Mouse (Mus musculus) right cerebral cortex, adult 2 months (tissue): ENCODE results near the gene Cd36.

Source experiments
- DNase-seq, 2 experiments: peaks; one replicate each; pipeline ENCODE4 v3.0.0; 2021 to 2022; ENCODE audit warnings: low spot score in 2 of 2

Cd36 gene

GRCm38 (mm10) chr5:17858399-17858798 lies 30.2 kb downstream of the Cd36 start:
- no peak for DNase-seq

DNA sequence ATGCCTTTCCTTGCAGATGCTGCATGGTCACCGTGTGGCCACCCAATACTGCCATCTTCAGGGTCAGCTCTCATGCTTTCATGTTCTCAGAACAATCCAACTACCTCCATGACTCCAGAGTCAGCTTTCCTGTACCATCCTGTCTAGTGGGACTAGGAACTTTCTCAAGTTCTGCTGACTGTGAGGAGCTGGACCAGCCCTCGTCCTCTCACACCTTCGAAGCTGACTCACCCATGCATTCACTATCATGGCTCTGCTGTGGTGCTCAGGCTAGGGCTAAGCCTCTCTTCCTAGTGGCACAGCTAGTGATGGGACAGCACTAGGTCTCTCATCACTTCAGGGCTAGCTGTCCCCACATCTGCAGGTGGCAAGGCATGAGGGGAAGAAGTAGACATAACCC lies 30.7 kb downstream of the Cd36 start:
- no peak for DNase-seq

DNA sequence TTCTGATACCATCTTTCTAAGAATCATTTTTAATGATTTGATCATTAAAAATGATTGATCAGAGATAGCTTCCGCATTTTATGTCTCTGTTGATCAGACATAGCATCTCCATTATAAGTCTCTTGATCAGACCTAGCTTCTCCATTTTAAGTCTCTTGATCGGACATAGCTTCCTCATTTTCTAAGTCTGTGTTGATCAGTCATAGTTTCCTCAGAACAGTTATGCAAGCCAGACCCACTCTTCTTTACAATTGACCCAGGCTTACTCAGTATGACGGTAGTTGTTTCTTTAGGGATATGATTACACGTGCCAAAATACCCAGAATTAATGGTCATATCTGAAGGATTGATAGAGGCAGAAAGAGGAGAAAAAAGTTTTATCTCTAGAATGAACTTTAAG lies 31.3 kb downstream of the Cd36 start:
- DNase-seq = no peak

DNA sequence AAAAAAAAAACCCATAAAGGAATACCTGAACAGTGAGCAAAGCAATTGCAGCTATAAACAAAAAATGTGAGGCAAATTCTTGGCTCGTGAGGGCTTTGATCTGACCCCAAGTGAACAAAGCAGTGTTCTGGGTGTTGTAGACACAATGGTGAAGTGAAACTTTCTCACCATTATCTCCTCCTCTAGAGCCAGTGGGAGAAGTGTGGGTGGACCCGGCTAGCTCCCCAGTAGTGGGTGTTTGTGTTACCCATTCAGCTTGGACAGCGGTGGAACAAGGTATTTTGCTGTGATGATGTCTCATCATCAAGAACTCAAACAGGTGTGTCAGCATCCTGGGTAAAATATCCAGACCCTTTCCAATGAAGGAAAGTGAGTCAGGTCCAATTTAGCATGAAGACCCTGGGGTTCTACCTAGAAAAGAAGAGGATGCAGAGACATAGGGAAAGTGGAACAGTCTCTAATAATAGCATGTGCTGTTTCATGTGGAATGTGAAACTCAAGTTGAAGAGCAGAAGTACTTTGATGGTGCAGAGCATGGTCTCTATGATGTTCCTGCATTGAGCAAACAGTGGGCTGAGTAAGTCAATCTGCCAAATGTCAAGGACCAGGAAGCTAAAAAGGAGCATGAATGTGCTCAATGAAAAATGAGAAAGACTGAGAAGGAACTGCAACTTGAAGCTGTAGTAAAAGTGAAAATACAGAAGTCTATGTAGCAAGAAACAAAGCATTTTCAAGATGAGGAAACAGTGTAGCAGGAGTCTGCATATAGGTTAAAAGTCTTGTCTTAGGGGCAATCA lies 34.3 kb downstream of the Cd36 start:
- no peak for DNase-seq

DNA sequence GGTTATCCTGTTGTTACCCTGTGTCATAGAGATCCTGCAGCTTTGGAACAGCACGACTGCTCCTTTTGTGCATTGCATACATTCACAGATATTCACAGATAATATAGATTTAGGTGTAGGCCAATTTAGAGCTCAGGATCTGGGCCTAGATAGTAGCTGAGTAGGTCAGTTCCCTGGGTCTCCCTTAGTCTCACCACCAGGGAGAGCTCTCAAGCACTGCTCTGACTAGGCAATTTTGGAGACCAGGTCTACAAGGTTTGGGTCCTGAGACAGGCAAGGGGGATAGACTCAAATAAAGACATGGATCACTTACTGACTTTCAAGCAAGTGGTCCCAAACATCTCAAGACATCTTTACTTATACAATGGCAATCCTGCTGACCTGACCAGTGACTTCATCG lies 38.0 kb downstream of the Cd36 start:
- no peak for DNase-seq

DNA sequence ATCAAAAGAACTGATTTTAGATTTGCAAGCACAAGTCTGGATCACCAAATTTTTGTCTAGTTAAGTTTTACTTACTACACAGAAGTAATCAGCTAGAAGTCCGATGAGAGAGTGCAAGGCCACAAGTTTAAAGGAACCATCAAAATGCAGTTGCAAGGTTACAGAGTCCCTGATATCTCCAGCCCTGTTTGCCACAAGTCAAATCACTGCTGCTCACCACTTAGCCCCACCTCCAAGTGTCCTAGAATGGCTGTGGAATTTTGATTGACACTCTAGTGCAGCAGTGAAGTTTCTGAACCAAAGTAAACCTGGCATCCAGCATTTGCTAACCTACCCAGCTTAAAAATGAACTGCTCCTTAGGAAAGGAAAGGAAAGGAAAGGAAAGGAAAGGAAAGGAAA lies 39.0 kb downstream of the Cd36 start:
- DNase-seq = no peak

GRCm38 (mm10) chr5:17848733-17849132 lies 39.9 kb downstream of the Cd36 start:
- no peak for DNase-seq

DNA sequence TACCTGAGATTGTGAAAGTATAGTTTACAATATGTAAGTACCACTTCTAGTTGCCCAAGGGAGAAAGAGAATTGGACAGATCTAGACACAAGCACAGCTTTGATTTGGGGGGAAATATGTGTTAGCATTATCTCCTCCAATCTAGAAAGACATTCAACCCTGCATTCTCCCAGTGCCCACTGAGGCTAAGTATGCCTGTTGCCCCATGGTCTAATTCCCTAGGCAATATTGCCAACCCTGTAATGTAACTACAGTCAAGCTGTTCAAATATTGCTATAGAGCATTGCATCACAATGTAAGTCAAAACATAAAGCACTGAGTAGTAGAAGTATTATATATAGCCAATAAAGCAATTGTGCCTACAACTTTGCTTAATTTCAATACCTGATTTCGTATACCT lies 40.3 kb downstream of the Cd36 start:
- DNase-seq = no peak

DNA sequence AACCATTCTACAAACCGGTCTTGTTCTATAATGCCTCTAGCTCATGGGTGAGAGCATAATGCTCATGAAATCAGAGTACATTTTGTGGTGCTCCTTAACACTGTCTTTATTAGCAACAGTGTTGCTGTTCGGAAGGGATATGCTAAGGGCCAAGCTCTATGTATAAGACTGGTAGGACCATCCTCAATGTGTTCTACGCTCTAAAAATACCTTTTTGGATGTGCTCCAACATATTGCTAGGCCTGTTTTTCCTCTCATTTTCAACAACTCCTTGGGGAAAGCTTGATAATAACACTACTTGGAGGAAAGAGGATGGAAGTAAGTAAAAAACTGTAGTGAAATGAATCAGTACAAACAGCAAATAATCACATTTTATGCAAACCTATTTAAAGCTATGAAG lies 44.7 kb downstream of the Cd36 start:
- no peak for DNase-seq

GRCm38 (mm10) chr5:17843316-17843715 lies 45.3 kb downstream of the Cd36 start:
- DNase-seq = no peak

- DNase-seq = no peak
Observed at GRCm38 (mm10) chr5:17842111-17842729, 46.4 kb downstream of the Cd36 start.

DNA sequence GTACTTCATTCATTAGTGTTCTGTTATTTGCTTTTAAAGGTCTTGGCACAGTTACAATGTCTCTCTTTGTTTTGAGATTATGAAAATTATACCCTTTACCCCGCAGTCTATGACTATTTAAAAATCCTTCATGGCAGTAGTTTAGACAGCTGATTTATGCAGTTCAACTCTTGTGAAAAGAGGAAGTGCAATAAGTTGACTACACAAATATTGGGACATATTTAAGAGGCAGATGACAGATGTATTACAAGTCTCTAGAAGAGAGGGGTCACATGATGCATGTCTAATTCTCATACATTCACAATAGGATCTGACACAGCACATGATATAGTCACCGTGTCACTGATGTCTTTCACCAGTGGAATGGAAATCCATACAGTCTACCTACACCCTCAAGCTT lies 49.1 kb downstream of the Cd36 start:
- no peak for DNase-seq

DNA sequence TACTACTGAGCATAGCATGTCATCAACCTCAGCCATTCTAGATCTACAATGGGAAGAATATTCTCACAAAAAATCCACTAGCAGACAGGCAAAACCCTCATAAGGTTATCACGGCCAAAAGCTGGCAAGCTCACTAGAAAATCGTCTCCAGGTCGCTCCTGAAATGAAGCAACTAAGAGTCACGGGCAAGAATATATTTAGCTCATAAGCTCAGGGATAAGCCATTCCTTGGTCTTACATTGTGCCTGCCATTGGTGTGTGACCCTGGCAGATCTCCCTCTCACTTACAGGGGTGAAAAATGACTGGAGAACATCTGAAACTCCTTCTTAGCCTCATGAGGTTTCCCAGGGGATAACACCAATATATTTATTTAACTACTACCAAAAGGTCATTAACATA lies 52.2 kb downstream of the Cd36 start:
- DNase-seq = no peak

GRCm38 (mm10) chr5:17835302-17836097 lies 53.1 kb downstream of the Cd36 start:
- DNase-seq = no peak

DNA sequence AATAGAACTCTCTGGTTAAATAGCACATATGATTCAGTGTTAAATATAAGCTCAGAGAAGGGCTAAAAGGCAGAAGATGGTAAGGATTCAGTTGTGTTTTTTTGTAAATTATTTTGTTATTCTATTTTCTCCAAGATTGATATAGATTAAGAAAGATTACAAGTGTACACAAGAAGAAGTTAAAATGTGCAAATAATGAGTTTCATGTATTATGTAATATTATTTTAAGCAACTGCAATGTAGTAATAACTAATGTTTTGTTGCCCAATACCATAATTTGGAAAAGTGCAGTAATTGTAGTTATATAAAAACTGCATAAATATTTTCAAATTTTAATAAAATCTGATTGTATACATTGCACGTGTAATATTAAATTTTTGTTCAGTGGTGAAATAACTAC lies 54.8 kb downstream of the Cd36 start:
- DNase-seq = no peak

DNA sequence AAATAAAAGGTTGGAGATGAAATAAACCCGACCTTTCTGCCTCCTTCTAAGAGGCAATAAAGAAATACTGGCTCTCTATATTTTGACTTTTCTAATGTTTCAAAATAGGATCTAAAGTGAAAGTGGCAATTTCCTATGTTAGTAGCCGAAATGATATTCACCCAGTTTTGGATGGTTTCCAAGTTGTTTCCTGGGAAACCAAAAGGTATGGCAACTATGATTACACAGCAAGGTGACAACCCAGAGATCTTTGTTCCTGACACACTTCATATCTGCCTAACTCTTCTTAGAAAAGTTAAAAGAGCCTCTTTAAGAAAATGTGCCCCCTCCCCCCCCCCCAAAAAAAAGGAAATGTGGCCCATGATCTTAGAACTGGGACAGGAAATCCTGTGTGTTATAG lies 58.1 kb downstream of the Cd36 start:
- DNase-seq = no peak

DNA sequence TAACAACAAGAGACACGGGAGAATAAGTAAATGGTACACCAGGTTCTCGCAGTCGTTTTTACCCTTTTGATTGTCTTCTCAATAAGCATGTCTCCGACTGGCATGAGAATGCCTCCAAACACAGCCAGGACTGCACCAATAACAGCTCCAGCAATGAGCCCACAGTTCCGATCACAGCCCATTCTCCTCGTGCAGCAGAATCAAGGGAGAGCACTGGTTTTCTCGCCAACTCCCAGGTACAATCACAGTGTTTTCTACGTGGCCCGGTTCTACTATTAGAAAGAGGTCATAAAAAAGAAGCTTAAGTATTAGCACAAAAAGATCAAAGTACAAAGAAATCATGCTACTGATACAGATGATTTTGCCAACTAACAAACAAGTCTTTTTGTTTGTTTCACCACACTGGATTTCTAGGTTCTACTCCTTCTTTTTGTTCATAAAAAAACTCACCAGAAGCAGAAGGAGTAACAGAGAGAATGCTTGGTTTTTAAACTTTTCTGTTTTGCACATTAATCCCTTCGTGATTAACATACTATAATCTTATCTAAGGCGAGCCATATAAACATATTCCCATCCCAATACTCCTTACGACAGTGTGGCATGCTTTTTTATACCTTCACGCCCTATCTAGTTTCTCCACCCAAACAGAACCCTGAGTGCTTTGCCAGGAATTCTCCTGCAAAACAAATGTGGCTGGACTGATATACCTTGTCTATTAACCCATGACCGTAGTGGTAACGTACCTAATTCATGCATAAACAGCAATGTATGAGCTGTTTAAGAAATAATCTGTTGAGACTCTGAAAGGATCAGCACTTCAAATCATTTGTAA lies 59.7 kb downstream of the Cd36 start:
- DNase-seq = no peak

- DNase-seq = no peak
Observed at GRCm38 (mm10) chr5:17821395-17821794, 67.2 kb downstream of the Cd36 start.

DNA sequence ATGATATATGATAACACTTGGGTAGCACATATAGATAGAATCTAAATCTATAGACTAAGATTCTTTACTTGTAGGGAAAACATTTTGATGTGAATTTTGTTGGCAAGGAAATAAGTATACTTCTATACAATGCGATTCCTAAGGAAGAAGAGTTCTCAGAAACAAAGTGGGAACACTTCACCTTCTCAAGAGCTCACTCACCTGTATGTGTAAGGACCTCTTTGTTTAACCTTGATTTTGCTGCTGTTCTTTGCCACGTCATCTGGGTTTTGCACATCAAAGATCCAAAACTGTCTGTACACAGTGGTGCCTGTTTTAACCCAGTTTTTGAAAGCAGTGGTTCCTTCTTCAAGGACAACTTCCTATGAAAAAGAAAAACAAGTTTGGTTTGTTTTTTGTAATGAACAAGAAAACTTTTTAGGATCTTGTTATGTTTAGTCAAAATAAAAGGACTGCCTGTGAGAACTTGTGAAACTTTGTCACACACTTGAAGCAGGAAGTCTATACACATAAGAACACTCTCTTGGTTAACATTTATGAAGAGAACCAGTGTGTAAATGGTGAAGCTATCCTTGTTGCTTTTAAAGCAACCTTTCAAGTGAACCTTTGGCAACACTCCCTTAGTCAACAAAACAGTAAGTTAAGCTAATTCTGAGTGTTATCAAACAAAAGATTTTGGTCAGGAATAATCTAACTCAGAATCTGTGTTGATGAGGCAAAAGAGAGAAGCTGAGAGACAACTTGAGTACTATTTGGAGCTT lies 68.2 kb downstream of the Cd36 start:
- no peak for DNase-seq

- peak in 1 of 2 experiments; percentile 24 for DNase-seq
Observed at GRCm38 (mm10) chr5:17816170-17816569, 72.4 kb downstream of the Cd36 start.

DNA sequence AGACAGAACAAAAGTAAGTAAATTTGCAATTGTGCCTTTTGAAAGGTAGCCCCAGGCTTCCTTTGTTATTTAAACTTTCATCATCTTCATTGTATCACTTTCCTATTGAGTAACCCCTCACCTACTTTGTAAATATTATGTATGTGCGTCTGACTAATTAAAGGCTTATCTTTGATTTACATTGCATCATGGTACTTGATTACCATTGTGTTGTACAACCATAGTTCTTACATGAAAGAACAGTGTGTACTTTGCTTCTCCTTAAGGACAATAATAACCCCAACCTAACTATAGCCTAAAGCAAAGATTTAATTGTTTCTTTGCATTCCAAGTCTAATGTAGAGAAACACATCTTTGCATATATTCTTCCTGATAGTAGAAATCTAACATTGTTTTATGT lies 78.3 kb downstream of the Cd36 start:
- DNase-seq = no peak
